Mouse (Mus musculus) C2C12 (cell line): Measurements from ENCODE around the gene Gm11937.

Experiments used
- CTCF ChIP-seq: IDR thresholded peaks from one replicate; pipeline ENCODE4 v1.5.1; 2011; ENCODE audit not compliant: control insufficient read depth, insufficient read depth, insufficient read length
- USF1 ChIP-seq: IDR thresholded peaks from one replicate; pipeline ENCODE4 v1.6.1; 2011; ENCODE audit warnings: low read depth, mild to moderate bottlenecking, control low read depth, moderate library complexity

GRCm38 (mm10) chr11:99634653-99635134 lies 24.7 kb upstream of the Gm11937 start, which contains the start of gene Krtap4-2:
- TF ChIP-seq CTCF = no peak
- TF ChIP-seq USF1 = no peak
